Mouse (Mus musculus): ENCODE data around the gene Pam16. TPM values are rescaled to one million over a fixed set of nuclear protein-coding genes. Genes with fewer than 3 reads are reported as not detected.

Pam16 gene
- polyA plus RNA-seq, 1 experiment from 2014 or later, result 75.3 TPM

DNA sequence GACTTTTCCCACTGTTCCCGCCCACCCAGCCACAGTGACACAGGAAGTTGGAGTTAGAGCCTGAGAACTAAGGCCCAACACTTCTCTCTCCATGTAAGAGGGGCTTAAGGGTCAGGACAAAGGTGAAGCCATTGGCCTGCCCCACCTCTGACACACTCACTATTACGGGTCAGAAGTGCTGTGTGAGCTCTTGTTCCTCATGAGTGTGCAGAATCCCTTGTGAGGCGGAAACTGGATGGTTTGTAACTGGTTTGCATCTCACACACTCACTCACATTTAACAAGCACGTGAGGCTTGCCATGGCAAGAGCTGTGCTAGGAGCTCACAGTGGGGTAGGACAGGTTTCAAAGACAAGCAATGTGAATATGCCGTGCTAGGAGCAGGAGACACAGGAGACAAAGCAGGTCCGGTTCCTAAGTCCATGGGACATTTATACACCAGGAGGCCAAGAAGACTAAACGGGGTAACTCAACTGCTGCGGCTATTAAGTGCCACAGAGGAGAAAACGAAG, 31.8 kb upstream of the Pam16 start:
- H3K4me1 ChIP-seq (ENCODE audit: control insufficient read depth, insufficient read depth, low read length), result peaks cover 19% of the 10 kb centered on the region
- no peaks in the 10 kb centered on the region for H3K36me3 ChIP-seq (ENCODE audit: control insufficient read depth, insufficient read depth, low read length)
- H3K4me3 ChIP-seq (replicated peaks; ENCODE audit: low read length), result no peak overlapping the region
- H3K27ac ChIP-seq (ENCODE audit: low read length), result 0 out of 2 replicates have a peak overlapping the region, but pooled peaks have one; percentile 62
- no peak for ATAC-seq (ENCODE audit: insufficient read depth, low FRiP score)
- no peak overlapping the region for H3K4me2 ChIP-seq (ENCODE audit: low read depth, low read length)
- 67% methylated on average over 9 of the region's 9 CpGs for WGBS
- no peak overlapping the region for H3K9ac ChIP-seq (ENCODE audit: low read length)
- no peaks in the 10 kb centered on the region for H3K9me3 ChIP-seq (replicated peaks; ENCODE audit: control insufficient read depth, low read length)
- no peaks in the 10 kb centered on the region for H3K27me3 ChIP-seq (ENCODE audit: control insufficient read depth, insufficient read depth, low read length)

DNA sequence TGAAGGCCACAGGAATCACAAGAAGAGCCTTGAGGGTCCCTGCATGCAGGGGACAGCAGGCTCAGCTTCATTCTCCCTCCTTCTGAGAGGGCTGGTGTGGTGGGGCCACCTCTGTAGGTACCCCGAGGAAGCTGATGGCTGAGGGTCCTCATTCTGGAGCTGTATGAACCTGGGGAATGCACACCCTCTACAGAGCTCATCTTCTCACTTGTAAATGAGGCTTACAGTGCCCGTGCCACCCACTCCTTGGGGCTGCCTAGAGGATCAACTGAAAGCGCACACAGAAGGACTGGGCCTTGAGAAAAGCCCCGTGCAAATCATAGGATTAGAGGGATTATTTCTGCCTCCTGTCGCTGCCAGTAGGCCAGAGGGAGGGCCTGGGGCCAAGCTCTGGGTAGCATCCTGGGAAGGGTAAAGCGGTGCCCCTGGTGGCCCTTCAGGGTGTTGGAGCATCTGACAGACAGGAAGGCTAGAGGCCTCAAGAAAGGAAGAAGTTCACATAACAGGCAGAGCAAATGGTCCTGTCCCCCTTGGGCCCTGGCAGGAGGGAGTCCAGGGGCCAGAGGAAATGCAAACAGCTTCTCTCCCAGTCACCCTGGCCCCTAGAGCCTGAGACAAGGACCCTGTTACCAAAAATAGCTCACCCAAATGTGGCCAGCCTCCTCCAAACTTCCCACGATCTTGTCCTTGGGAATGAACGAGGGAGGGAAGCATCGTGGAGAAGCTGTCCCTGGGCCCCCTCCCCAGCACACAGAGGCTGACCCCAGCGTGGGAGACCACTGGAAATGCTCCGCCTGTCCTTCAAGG, 31.2 kb upstream of the Pam16 start:
- ATAC-seq (ENCODE audit: insufficient read depth, low FRiP score), result peak; percentile 6; the same call in 1 of the 2 replicates
- Histone ChIP-seq H3K4me1 (ENCODE audit: control insufficient read depth, insufficient read depth, low read length) (peaks cover 23% of the 10 kb centered on the region), H3K27ac (ENCODE audit: low read length) (peak overlapping the region; percentile 62), H3K9ac (ENCODE audit: low read length) (peak overlapping the region; percentile 26; the same call in 1 of the 2 replicates), H3K4me3 (replicated peaks; ENCODE audit: low read length) (no peak overlapping the region), H3K9me3 (replicated peaks; ENCODE audit: control insufficient read depth, low read length) (no peaks in the 10 kb centered on the region), H3K36me3 (ENCODE audit: control insufficient read depth, insufficient read depth, low read length) (no peaks in the 10 kb centered on the region), H3K4me2 (ENCODE audit: low read depth, low read length) (no peak overlapping the region), H3K27me3 (ENCODE audit: control insufficient read depth, insufficient read depth, low read length) (no peaks in the 10 kb centered on the region)
- WGBS, result 32% methylated on average over 11 of the region's 11 CpGs

DNA sequence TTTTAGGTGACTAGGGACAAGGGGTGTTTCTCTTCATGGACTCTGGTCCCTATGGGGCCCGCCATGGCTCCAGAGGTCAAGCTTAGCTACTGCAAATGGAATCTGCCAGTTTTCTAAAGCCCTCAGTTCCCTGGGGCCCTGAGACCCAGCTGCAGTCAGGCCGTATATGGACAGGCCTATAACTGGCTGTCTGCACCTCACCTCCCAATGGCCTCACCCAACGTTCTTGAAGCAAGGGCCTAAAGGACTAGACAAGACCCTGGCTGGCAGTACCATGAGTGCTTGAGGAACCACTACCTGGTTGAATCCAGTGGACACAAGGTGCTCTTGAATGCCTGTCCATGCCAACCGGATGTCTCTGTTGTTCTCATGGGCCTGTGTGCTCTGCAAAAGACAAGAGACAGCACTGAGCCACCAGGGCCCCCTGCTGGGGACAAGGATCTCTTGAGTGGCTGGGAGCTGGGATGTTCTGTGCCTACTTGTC, 30.5 kb upstream of the Pam16 start:
- H3K9me3 ChIP-seq (replicated peaks; ENCODE audit: control insufficient read depth, low read length), result no peaks in the 10 kb centered on the region
- 52% methylated on average over 4 of the region's 4 CpGs for whole genome bisulfite sequencing
- H3K27me3 ChIP-seq (ENCODE audit: control insufficient read depth, insufficient read depth, low read length), result no peaks in the 10 kb centered on the region
- H3K27ac ChIP-seq (ENCODE audit: low read length), result peak overlapping the region; percentile 62
- no peaks in the 10 kb centered on the region for H3K36me3 ChIP-seq (ENCODE audit: control insufficient read depth, insufficient read depth, low read length)
- ATAC-seq (ENCODE audit: insufficient read depth, low FRiP score), result no peak
- no peak overlapping the region for H3K4me3 ChIP-seq (replicated peaks; ENCODE audit: low read length)
- peaks cover 26% of the 10 kb centered on the region for H3K4me1 ChIP-seq (ENCODE audit: control insufficient read depth, insufficient read depth, low read length)
- H3K4me2 ChIP-seq (ENCODE audit: low read depth, low read length), result no peak overlapping the region
- H3K9ac ChIP-seq (ENCODE audit: low read length), result peak overlapping the region; percentile 26; the same call in 1 of the 2 replicates

DNA sequence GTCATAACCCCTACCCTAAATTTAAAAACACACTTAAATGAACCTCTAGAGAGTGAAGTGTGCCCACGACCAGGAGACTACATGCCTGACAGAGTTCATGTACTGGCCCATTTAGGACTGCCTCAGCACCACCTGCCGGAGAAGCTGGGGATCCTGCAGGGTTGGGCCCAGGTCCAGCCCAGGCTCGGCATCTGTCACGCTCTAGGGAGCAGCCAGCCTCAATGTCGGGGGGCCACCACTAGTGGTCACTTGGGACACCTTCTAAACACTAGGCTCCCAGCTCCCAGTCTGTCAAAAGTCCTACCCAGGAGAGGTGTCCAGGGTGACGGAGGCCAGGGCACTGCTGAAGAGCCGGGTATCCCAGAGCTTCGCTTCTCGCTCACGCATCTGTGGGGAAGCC, 29.9 kb upstream of the Pam16 start:
- Histone ChIP-seq H3K4me2 (ENCODE audit: low read depth, low read length) (no peak overlapping the region), H3K9ac (ENCODE audit: low read length) (no peak overlapping the region), H3K9me3 (replicated peaks; ENCODE audit: control insufficient read depth, low read length) (no peaks in the 10 kb centered on the region), H3K27me3 (ENCODE audit: control insufficient read depth, insufficient read depth, low read length) (no peaks in the 10 kb centered on the region), H3K36me3 (ENCODE audit: control insufficient read depth, insufficient read depth, low read length) (0 out of 2 replicates have a peak, but pooled peaks cover 3% of the 10 kb centered on the region), H3K4me1 (ENCODE audit: control insufficient read depth, insufficient read depth, low read length) (peaks cover 26% of the 10 kb centered on the region), H3K27ac (ENCODE audit: low read length) (0 out of 2 replicates have a peak overlapping the region, but pooled peaks have one; percentile 7), H3K4me3 (replicated peaks; ENCODE audit: low read length) (no peak overlapping the region)
- WGBS, result 83% methylated on average over 10 of the region's 10 CpGs
- no peak for ATAC-seq (ENCODE audit: insufficient read depth, low FRiP score)

DNA sequence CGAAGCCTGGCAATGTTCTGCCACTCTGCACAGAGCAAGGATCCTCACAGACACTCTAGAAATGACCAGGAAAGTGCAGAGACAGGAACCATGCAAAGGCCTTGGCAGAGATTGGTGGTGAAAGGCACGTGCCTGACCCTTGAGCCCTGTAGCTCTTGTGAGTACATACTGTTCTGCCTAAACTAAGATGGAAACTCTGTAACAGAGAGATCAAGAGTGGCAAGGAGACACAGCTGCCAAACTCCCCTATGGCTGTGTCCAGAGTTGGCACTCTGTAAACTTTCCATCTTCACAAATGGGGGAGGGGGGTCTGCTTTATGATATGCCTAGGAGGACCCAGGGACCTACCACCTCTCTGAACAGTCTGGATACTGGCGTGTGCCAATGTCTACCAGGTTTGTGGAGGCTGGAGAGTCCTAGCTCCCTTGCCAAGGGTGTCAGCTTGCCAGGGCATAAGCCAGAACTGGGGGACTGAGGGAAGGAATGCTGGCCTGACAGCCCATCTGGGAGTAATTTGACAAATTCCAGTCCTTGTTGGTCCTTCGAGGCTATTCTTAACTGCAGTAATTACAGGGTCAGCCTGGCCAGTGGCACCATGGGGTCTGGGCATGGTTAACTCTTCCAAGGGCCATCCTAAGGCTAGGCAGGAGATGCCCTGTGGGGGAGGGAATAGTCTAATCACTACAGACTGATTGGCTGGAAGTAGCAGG, 28.1 kb upstream of the Pam16 start:
- no peak overlapping the region for H3K4me2 ChIP-seq (ENCODE audit: low read depth, low read length)
- 60% methylated on average over 4 of the region's 4 CpGs for WGBS
- H3K4me1 ChIP-seq (ENCODE audit: control insufficient read depth, insufficient read depth, low read length), result peaks cover 20% of the 10 kb centered on the region
- H3K27ac ChIP-seq (ENCODE audit: low read length), result no peak overlapping the region
- H3K9me3 ChIP-seq (replicated peaks; ENCODE audit: control insufficient read depth, low read length), result no peaks in the 10 kb centered on the region
- no peak overlapping the region for H3K4me3 ChIP-seq (replicated peaks; ENCODE audit: low read length)
- H3K27me3 ChIP-seq (ENCODE audit: control insufficient read depth, insufficient read depth, low read length), result no peaks in the 10 kb centered on the region
- ATAC-seq (ENCODE audit: insufficient read depth, low FRiP score), result 0 out of 2 replicates have a peak, but pooled peaks have one; percentile 21
- H3K36me3 ChIP-seq (ENCODE audit: control insufficient read depth, insufficient read depth, low read length), result 0 out of 2 replicates have a peak, but pooled peaks cover 12% of the 10 kb centered on the region
- H3K9ac ChIP-seq (ENCODE audit: low read length), result no peak overlapping the region

DNA sequence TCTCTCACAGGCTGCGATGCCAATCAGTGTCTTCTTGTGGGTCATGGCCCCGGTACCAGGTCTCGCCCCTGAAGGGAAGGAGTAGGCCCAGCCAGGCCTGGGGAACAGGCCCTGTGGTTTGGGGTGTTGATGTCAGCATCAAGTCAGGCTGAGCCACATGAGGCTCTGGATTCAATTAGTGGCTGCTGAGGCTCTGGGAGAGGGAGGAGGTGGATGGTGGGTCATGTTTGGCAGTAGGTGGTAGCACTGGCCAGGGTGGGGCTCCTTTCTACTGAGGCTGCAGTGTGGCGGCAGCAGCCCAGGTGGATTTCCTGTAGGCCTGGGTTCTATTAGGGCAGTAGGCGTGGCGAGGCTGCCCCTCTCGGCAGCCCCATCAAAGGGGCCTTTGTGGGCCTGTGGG, 26.8 kb upstream of the Pam16 start:
- H3K4me3 ChIP-seq (replicated peaks; ENCODE audit: low read length), result no peak overlapping the region
- 0 out of 2 replicates have a peak, but pooled peaks cover 12% of the 10 kb centered on the region for H3K36me3 ChIP-seq (ENCODE audit: control insufficient read depth, insufficient read depth, low read length)
- no peak overlapping the region for H3K9ac ChIP-seq (ENCODE audit: low read length)
- H3K4me2 ChIP-seq (ENCODE audit: low read depth, low read length), result no peak overlapping the region
- no peak for ATAC-seq (ENCODE audit: insufficient read depth, low FRiP score)
- H3K9me3 ChIP-seq (replicated peaks; ENCODE audit: control insufficient read depth, low read length), result no peaks in the 10 kb centered on the region
- no peaks in the 10 kb centered on the region for H3K27me3 ChIP-seq (ENCODE audit: control insufficient read depth, insufficient read depth, low read length)
- WGBS, result 72% methylated on average over 7 of the region's 7 CpGs
- H3K27ac ChIP-seq (ENCODE audit: low read length), result no peak overlapping the region
- peaks cover 28% of the 10 kb centered on the region for H3K4me1 ChIP-seq (ENCODE audit: control insufficient read depth, insufficient read depth, low read length)

DNA sequence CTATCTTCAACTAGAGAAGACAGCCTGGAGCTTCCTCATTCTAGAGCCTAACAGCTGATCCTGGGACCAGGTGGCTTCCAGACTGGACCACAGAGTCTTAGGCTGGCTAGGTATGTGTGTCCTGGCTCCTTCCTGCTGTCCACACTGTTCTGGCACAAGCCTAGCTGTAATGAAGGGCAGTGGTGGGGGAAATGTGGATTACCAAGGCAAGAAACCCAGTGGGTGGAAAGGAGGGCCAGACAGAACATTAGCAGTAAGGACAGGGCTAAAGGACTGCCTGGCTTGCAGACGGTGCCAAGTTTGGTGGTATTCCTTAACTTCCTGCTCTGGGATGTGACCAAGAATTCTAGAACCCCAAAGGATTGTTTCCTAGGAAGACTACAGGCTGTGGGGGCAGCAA, 26.3 kb upstream of the Pam16 start:
- Histone ChIP-seq H3K36me3 (ENCODE audit: control insufficient read depth, insufficient read depth, low read length) (0 out of 2 replicates have a peak, but pooled peaks cover 12% of the 10 kb centered on the region), H3K4me2 (ENCODE audit: low read depth, low read length) (no peak overlapping the region), H3K4me1 (ENCODE audit: control insufficient read depth, insufficient read depth, low read length) (peaks cover 28% of the 10 kb centered on the region), H3K27ac (ENCODE audit: low read length) (no peak overlapping the region), H3K27me3 (ENCODE audit: control insufficient read depth, insufficient read depth, low read length) (no peaks in the 10 kb centered on the region), H3K9me3 (replicated peaks; ENCODE audit: control insufficient read depth, low read length) (no peaks in the 10 kb centered on the region), H3K9ac (ENCODE audit: low read length) (no peak overlapping the region), H3K4me3 (replicated peaks; ENCODE audit: low read length) (no peak overlapping the region)
- no peak for ATAC-seq (ENCODE audit: insufficient read depth, low FRiP score)
- WGBS, result 89% methylated on average over 1 of the region's 1 CpGs

DNA sequence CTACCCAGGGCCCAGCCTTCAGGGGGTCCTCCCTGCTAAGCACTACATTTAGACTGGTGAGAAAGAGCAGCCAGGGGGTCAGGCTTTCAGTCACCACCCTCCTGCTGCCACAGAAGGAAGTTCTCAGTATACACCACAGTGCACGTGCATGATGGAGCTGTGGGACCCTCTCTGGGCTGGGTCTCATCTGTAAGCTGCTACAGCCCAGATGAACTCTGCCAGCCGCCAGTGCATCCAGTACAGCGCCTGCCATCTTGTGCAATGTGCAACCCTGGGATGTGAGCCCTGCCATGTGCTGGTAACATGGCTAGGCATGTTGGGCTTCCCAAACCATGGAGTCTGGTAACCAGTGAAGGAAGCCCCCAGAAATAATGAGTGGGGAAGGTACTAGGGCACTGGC, 25.4 kb upstream of the Pam16 start:
- no peak overlapping the region for H3K4me3 ChIP-seq (replicated peaks; ENCODE audit: low read length)
- H3K4me1 ChIP-seq (ENCODE audit: control insufficient read depth, insufficient read depth, low read length), result peaks cover 22% of the 10 kb centered on the region
- 0 out of 2 replicates have a peak, but pooled peaks cover 12% of the 10 kb centered on the region for H3K36me3 ChIP-seq (ENCODE audit: control insufficient read depth, insufficient read depth, low read length)
- H3K4me2 ChIP-seq (ENCODE audit: low read depth, low read length), result no peak overlapping the region
- no peak overlapping the region for H3K9ac ChIP-seq (ENCODE audit: low read length)
- ATAC-seq (ENCODE audit: insufficient read depth, low FRiP score), result no peak
- 85% methylated on average over 3 of the region's 3 CpGs for WGBS
- no peak overlapping the region for H3K27ac ChIP-seq (ENCODE audit: low read length)
- no peaks in the 10 kb centered on the region for H3K27me3 ChIP-seq (ENCODE audit: control insufficient read depth, insufficient read depth, low read length)
- H3K9me3 ChIP-seq (replicated peaks; ENCODE audit: control insufficient read depth, low read length), result no peaks in the 10 kb centered on the region

DNA sequence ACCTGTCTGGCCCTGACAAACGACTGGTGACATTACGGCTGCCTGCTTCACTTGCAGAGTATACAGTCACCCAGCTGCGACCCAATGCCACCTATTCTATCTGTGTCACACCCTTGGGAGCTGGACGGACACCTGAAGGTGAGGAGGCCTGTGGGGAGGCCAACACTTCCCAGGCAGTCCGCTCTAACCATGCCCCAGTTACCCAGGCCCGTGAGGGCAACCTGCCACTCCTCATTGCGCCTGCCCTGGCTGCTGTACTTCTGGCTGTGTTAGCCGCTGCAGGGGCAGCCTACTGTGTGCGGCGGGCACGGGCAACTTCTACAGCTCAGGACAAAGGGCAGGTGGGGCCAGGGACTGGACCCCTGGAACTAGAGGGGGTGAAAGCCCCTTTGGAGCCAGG, 24.9 kb upstream of the Pam16 start:
- no peaks in the 10 kb centered on the region for H3K27me3 ChIP-seq (ENCODE audit: control insufficient read depth, insufficient read depth, low read length)
- 0 out of 2 replicates have a peak, but pooled peaks cover 12% of the 10 kb centered on the region for H3K36me3 ChIP-seq (ENCODE audit: control insufficient read depth, insufficient read depth, low read length)
- H3K4me1 ChIP-seq (ENCODE audit: control insufficient read depth, insufficient read depth, low read length), result peaks cover 22% of the 10 kb centered on the region
- H3K27ac ChIP-seq (ENCODE audit: low read length), result no peak overlapping the region
- H3K9me3 ChIP-seq (replicated peaks; ENCODE audit: control insufficient read depth, low read length), result no peaks in the 10 kb centered on the region
- no peak overlapping the region for H3K4me2 ChIP-seq (ENCODE audit: low read depth, low read length)
- no peak overlapping the region for H3K4me3 ChIP-seq (replicated peaks; ENCODE audit: low read length)
- no peak; the same call in 1 of the 2 replicates for ATAC-seq (ENCODE audit: insufficient read depth, low FRiP score)
- 84% methylated on average over 11 of the region's 11 CpGs for WGBS
- no peak overlapping the region for H3K9ac ChIP-seq (ENCODE audit: low read length)

All from stomach, embryonic 16.5 days (tissue).